In the genomic region with DNA sequence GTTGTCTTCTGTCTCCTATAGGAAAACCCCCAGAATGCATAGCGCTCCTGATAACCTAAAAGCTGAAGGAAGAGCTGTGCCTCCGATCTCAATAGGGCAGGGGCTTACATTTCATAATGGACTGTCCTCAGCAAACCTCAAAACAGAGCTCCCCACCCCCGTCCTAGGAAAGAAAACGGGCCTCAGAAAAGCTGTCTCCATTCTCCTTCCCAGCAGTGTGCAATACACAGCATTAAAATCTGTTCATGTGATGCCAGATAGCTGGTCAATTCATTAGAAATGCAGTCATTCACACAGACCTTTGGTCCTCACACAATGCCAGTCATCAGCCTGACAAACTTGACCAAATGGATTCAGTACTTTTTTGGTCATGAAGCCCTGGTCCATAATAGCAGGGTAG, we compare ENCODE assay signal across 24 mouse cellular contexts. TPM values are rescaled to one million over a fixed set of nuclear protein-coding genes. Genes with fewer than 3 reads are reported as not detected.
DNase-seq lines count a peak whose midpoint lies in the region; ATAC-seq and TF ChIP-seq lines count a peak whose summit lies in the region.
"Had no signal": no experiment of that assay in that cellular context is flagged by ENCODE, and none has a peak within 500 bp of the region (broad histone marks: within the 10 kb centered on the region; RNA-seq: fewer than 3 reads in every experiment).

No protein-coding gene starts in this region.

- peak; percentile 19 for DNase-seq in embryonic facial prominence, embryonic 11.5 days (ENCODE audit: low spot score)
- DNase-seq in embryonic facial prominence, embryonic 10.5 days (ENCODE audit: low spot score): no peak
- no peak for DNase-seq in midbrain, embryonic 10.5 days (ENCODE audit: low spot score)
- no peak for DNase-seq in midbrain, postnatal 0 days (ENCODE audit: low spot score)
- DNase-seq in midbrain, embryonic 14.5 days: peak; percentile 35
- DNase-seq in liver: no peak
- DNase-seq in layer of hippocampus, adult 2 months (ENCODE audit: low spot score in 2 of 2): no peak
- DNase-seq: cerebellum, adult 8-10 months; kidney, postnatal 14 days; lung, adult 18-20 months; right cerebral cortex, postnatal 25 days; thymus, adult 2 months had no signal

- H3K4me3 ChIP-seq in embryonic facial prominence, embryonic 11.5 days (ENCODE audit: low read depth, low read length): no peak overlapping the region
- no peak overlapping the region for H3K4me3 ChIP-seq in embryonic facial prominence, embryonic 10.5 days
- H3K4me3 ChIP-seq in midbrain, embryonic 10.5 days: no peak overlapping the region
- H3K4me3 ChIP-seq in midbrain, postnatal 0 days (ENCODE audit: low read depth, low read length): no peak overlapping the region
- no peak overlapping the region for H3K4me3 ChIP-seq in forebrain, embryonic 12.5 days (replicated peaks)
- no peak overlapping the region for H3K4me3 ChIP-seq in midbrain, embryonic 14.5 days (replicated peaks; ENCODE audit: low read depth, low read length)
- H3K4me3 ChIP-seq in layer of hippocampus, adult 2 months: no peak overlapping the region
- H3K4me3 ChIP-seq: heart, embryonic 13.5 days; hindbrain, embryonic 15.5 days; limb, embryonic 15.5 days had no signal

- H3K4me2 ChIP-seq in embryonic facial prominence, embryonic 11.5 days (ENCODE audit: low read depth, low read length): no peak overlapping the region
- no peak overlapping the region for H3K4me2 ChIP-seq in midbrain, postnatal 0 days (ENCODE audit: low read depth, low read length, poor library complexity, severe bottlenecking)
- H3K4me2 ChIP-seq in forebrain, embryonic 12.5 days: no peak overlapping the region
- no peak overlapping the region for H3K4me2 ChIP-seq in midbrain, embryonic 14.5 days (ENCODE audit: low read length)
- H3K4me2 ChIP-seq: heart, embryonic 13.5 days; limb, embryonic 15.5 days had no signal

- H3K4me1 ChIP-seq in embryonic facial prominence, embryonic 11.5 days (ENCODE audit: control insufficient read depth, insufficient read depth, low read length): no peaks in the 10 kb centered on the region; the same call in none of the 2 replicates
- H3K4me1 ChIP-seq in embryonic facial prominence, embryonic 10.5 days: peaks cover 27% of the 10 kb centered on the region
- H3K4me1 ChIP-seq in midbrain, embryonic 10.5 days: peaks cover 31% of the 10 kb centered on the region
- 0 out of 2 replicates have a peak, but pooled peaks cover 2% of the 10 kb centered on the region for H3K4me1 ChIP-seq in midbrain, postnatal 0 days (ENCODE audit: insufficient read depth, low read length)
- H3K4me1 ChIP-seq in forebrain, embryonic 12.5 days: peaks cover 31% of the 10 kb centered on the region
- peaks cover 15% of the 10 kb centered on the region for H3K4me1 ChIP-seq in midbrain, embryonic 14.5 days (ENCODE audit: control insufficient read depth, insufficient read depth, low read length)

- H3K27ac ChIP-seq in embryonic facial prominence, embryonic 11.5 days (replicated peaks; ENCODE audit: low read depth, low read length): no peak overlapping the region
- no peak overlapping the region for H3K27ac ChIP-seq in embryonic facial prominence, embryonic 10.5 days (replicated peaks)
- H3K27ac ChIP-seq in midbrain, embryonic 10.5 days (replicated peaks): peak overlapping the region; percentile 38; the same call in 1 of the 2 replicates
- H3K27ac ChIP-seq in midbrain, postnatal 0 days (ENCODE audit: low read depth, low read length): no peak overlapping the region
- H3K27ac ChIP-seq in forebrain, embryonic 12.5 days: peak overlapping the region; percentile 83
- no peak overlapping the region for H3K27ac ChIP-seq in midbrain, embryonic 14.5 days (replicated peaks; ENCODE audit: low read depth, low read length)
- H3K27ac ChIP-seq in layer of hippocampus, adult 2 months: no peak overlapping the region
- H3K27ac ChIP-seq: heart, embryonic 13.5 days; hindbrain, embryonic 15.5 days; limb, embryonic 15.5 days had no signal

- H3K36me3 ChIP-seq in embryonic facial prominence, embryonic 11.5 days (replicated peaks; ENCODE audit: control insufficient read depth, insufficient read depth, low read depth, low read length): no peaks in the 10 kb centered on the region
- H3K36me3 ChIP-seq in embryonic facial prominence, embryonic 10.5 days (replicated peaks): no peaks in the 10 kb centered on the region
- no peaks in the 10 kb centered on the region for H3K36me3 ChIP-seq in midbrain, embryonic 10.5 days
- no peaks in the 10 kb centered on the region for H3K36me3 ChIP-seq in midbrain, postnatal 0 days (ENCODE audit: insufficient read depth, low read length)
- H3K36me3 ChIP-seq in forebrain, embryonic 12.5 days (replicated peaks): no peaks in the 10 kb centered on the region; the same call in 1 of the 2 replicates
- H3K36me3 ChIP-seq in midbrain, embryonic 14.5 days (ENCODE audit: control insufficient read depth, insufficient read depth, low read length): no peaks in the 10 kb centered on the region
- H3K36me3 ChIP-seq: heart, embryonic 13.5 days; hindbrain, embryonic 15.5 days; limb, embryonic 15.5 days had no signal

- H3K9ac ChIP-seq in embryonic facial prominence, embryonic 11.5 days (replicated peaks; ENCODE audit: low read length): no peak overlapping the region
- no peak overlapping the region for H3K9ac ChIP-seq in midbrain, postnatal 0 days (replicated peaks; ENCODE audit: low read length, poor library complexity, severe bottlenecking)
- no peak overlapping the region for H3K9ac ChIP-seq in forebrain, embryonic 12.5 days
- H3K9ac ChIP-seq in midbrain, embryonic 14.5 days (replicated peaks; ENCODE audit: low read length): no peak overlapping the region
- H3K9ac ChIP-seq: heart, embryonic 13.5 days; hindbrain, embryonic 15.5 days; limb, embryonic 15.5 days had no signal

- ATAC-seq in embryonic facial prominence, embryonic 11.5 days (replicated peaks; ENCODE audit: insufficient number of reproducible peaks, low FRiP score, low TSS enrichment, low read depth): no peak
- no peak for ATAC-seq in midbrain, postnatal 0 days (ENCODE audit: low FRiP score)
- peak; percentile 58 for ATAC-seq in forebrain, embryonic 12.5 days (ENCODE audit: low FRiP score)
- ATAC-seq in midbrain, embryonic 14.5 days (ENCODE audit: low FRiP score, low TSS enrichment): peak; percentile 35; the same call in 1 of the 2 replicates
- ATAC-seq: intestine, postnatal 0 days had no signal

- no peaks in the 10 kb centered on the region for H3K27me3 ChIP-seq in embryonic facial prominence, embryonic 11.5 days (ENCODE audit: control insufficient read depth, insufficient read depth, low read length)
- H3K27me3 ChIP-seq in embryonic facial prominence, embryonic 10.5 days (replicated peaks; ENCODE audit: low read depth, poor library complexity, severe bottlenecking): peaks cover 17% of the 10 kb centered on the region
- peaks cover 10% of the 10 kb centered on the region for H3K27me3 ChIP-seq in midbrain, embryonic 10.5 days (ENCODE audit: low read depth, poor library complexity, severe bottlenecking)
- no peaks in the 10 kb centered on the region for H3K27me3 ChIP-seq in midbrain, postnatal 0 days (ENCODE audit: insufficient read depth, low read length)
- 0 out of 2 replicates have a peak, but pooled peaks cover 3% of the 10 kb centered on the region for H3K27me3 ChIP-seq in forebrain, embryonic 12.5 days
- H3K27me3 ChIP-seq in midbrain, embryonic 14.5 days (ENCODE audit: control insufficient read depth, insufficient read depth, low read length): no peaks in the 10 kb centered on the region
- H3K27me3 ChIP-seq: heart, embryonic 13.5 days; hindbrain, embryonic 15.5 days had no signal

- 41% methylated on average over 4 of the region's 4 CpGs for WGBS in embryonic facial prominence, embryonic 11.5 days
- WGBS in embryonic facial prominence, embryonic 10.5 days: 48% methylated on average over 4 of the region's 4 CpGs
- WGBS in midbrain, embryonic 10.5 days: 33% methylated on average over 4 of the region's 4 CpGs
- 27% methylated on average over 4 of the region's 4 CpGs for WGBS in midbrain, postnatal 0 days
- 10% methylated on average over 4 of the region's 4 CpGs for WGBS in forebrain, embryonic 12.5 days
- 20% methylated on average over 4 of the region's 4 CpGs for WGBS in midbrain, embryonic 14.5 days

- TF ChIP-seq CTCF in midbrain, postnatal 0 days (IDR thresholded peaks at IDR 0.05): no peak
- TF ChIP-seq CTCF in layer of hippocampus, adult 2 months (conservative IDR thresholded peaks at IDR 0.05): no peak

- no peaks in the 10 kb centered on the region for H3K9me3 ChIP-seq in embryonic facial prominence, embryonic 11.5 days (replicated peaks; ENCODE audit: control insufficient read depth, low read length)
- peaks cover 8% of the 10 kb centered on the region; the same call in 1 of the 2 replicates for H3K9me3 ChIP-seq in embryonic facial prominence, embryonic 10.5 days
- no peaks in the 10 kb centered on the region; the same call in 1 of the 2 replicates for H3K9me3 ChIP-seq in midbrain, embryonic 10.5 days (replicated peaks)
- no peaks in the 10 kb centered on the region for H3K9me3 ChIP-seq in midbrain, postnatal 0 days (ENCODE audit: low read length)
- 0 out of 2 replicates have a peak, but pooled peaks cover 4% of the 10 kb centered on the region for H3K9me3 ChIP-seq in forebrain, embryonic 12.5 days
- H3K9me3 ChIP-seq in midbrain, embryonic 14.5 days (ENCODE audit: control insufficient read depth, low read length): peaks cover 5% of the 10 kb centered on the region; the same call in 1 of the 2 replicates
- H3K9me3 ChIP-seq: limb, embryonic 15.5 days had no signal

RNA-seq across cellular contexts. Expression of a gene that starts 45.7 kb away (rescaled TPM):
- not detected in 2 replicates for polyA plus RNA-seq in embryonic facial prominence, embryonic 11.5 days (2014; fragmentation: Nextera tagmentation; extraction: Ambion mirVana)
- not detected in 2 replicates for polyA plus RNA-seq in embryonic facial prominence, embryonic 10.5 days (2016; fragmentation: Nextera tagmentation; extraction: Ambion mirVana)
- polyA plus RNA-seq in midbrain, embryonic 10.5 days (2016; fragmentation: Nextera tagmentation; extraction: Ambion mirVana): not detected in 2 replicates
- not detected in 2 replicates for total RNA-seq in midbrain, postnatal 0 days (2014; rRNA removed)
- polyA plus RNA-seq in midbrain, postnatal 0 days (2015; fragmentation: Nextera tagmentation; extraction: Ambion mirVana): not detected in 2 replicates
- polyA plus RNA-seq in forebrain, embryonic 12.5 days (2016; fragmentation: Nextera tagmentation; extraction: Ambion mirVana): 0.13 and 0.27 TPM in 2 replicates
- not detected in 2 replicates for polyA plus RNA-seq in midbrain, embryonic 14.5 days (2014; fragmentation: Nextera tagmentation; extraction: Ambion mirVana)
- total RNA-seq in layer of hippocampus, adult 2 months (2021): under 1 TPM in 1 of 2 experiments, not detected in 1; 0.29 TPM
- total RNA-seq: adrenal gland, adult 18-20 months; adrenal gland, postnatal 4 days; gastrocnemius, adult 8-10 months; granulocyte monocyte progenitor cell, adult 5-6 weeks; heart, postnatal 25 days; megakaryocyte-erythroid progenitor cell, adult 5-6 weeks had no signal
- polyA plus RNA-seq: heart, embryonic 13.5 days; hindbrain, embryonic 15.5 days; intestine, postnatal 0 days; stomach, embryonic 16.5 days; thymus, adult 2 months had no signal

Comparison
In these comparisons a context has a peak if more than half of its experiments do, and no peak if none do; other contexts are left out.
1. ATAC-seq: peak in forebrain, embryonic 12.5 days (single experiment) and midbrain, embryonic 14.5 days (single experiment); none in embryonic facial prominence, embryonic 11.5 days (single experiment) and midbrain, postnatal 0 days (single experiment).
2. DNase-seq: peak in embryonic facial prominence, embryonic 11.5 days (single experiment) and midbrain, embryonic 14.5 days (single experiment); none in embryonic facial prominence, embryonic 10.5 days (single experiment), midbrain, embryonic 10.5 days (single experiment), midbrain, postnatal 0 days (single experiment), liver (single experiment) and layer of hippocampus, adult 2 months (0 of 2).
3. H3K27ac ChIP-seq: peak in midbrain, embryonic 10.5 days (single experiment) and forebrain, embryonic 12.5 days (single experiment); none in embryonic facial prominence, embryonic 11.5 days (single experiment), embryonic facial prominence, embryonic 10.5 days (single experiment), midbrain, postnatal 0 days (single experiment), midbrain, embryonic 14.5 days (single experiment) and layer of hippocampus, adult 2 months (single experiment).